Mouse (Mus musculus): ENCODE results near the gene Cyp1b1.

Cyp1b1 gene

GRCm38 (mm10) chr17:79714368-79714895 is 429 bp downstream of the Cyp1b1 start:
- in situ Hi-C loops (cut with MseI, MboI): loop anchor here in 1 of 2 experiments (25.0 kb wide), 1 partner anchor 298 kb away; no protein-coding TSS in a partner anchor

GRCm38 (mm10) chr17:79713643-79714367 is 1.1 kb downstream of the Cyp1b1 start:
- in situ Hi-C loops (cut with MseI, MboI): loop anchor here in 1 of 2 experiments (25.0 kb wide), 1 partner anchor 298 kb away; no protein-coding TSS in a partner anchor

- in situ Hi-C loops (cut with MseI, MboI): loop anchor here in 1 of 2 experiments (25.0 kb wide), 1 partner anchor 299 kb away; no protein-coding TSS in a partner anchor
These were observed 1.6 kb downstream of the Cyp1b1 start for GRCm38 (mm10) chr17:79713276-79713642.

- in situ Hi-C loops (cut with MseI, MboI): loop anchor here in 1 of 2 experiments (25.0 kb wide), 1 partner anchor 300 kb away; no protein-coding TSS in a partner anchor
These were observed 2.3 kb downstream of the Cyp1b1 start for GRCm38 (mm10) chr17:79712536-79712935.

GRCm38 (mm10) chr17:79711944-79712343 is 2.9 kb downstream of the Cyp1b1 start:
- in situ Hi-C loops (cut with MseI, MboI): loop anchor here in 1 of 2 experiments (25.0 kb wide), 1 partner anchor 300 kb away; no protein-coding TSS in a partner anchor

GRCm38 (mm10) chr17:79710246-79710842 is 4.5 kb downstream of the Cyp1b1 start:
- in situ Hi-C loops (cut with MseI, MboI): loop anchor here in 1 of 2 experiments (25.0 kb wide), 1 partner anchor 302 kb away; no protein-coding TSS in a partner anchor

GRCm38 (mm10) chr17:79709718-79710117 is 5.1 kb downstream of the Cyp1b1 start:
- in situ Hi-C loops (cut with MseI, MboI): loop anchor here in 1 of 2 experiments (25.0 kb wide), 1 partner anchor 303 kb away; no protein-coding TSS in a partner anchor

GRCm38 (mm10) chr17:79708168-79708567 is 6.7 kb downstream of the Cyp1b1 start:
- in situ Hi-C loops (cut with MseI, MboI): loop anchor here in 1 of 2 experiments (25.0 kb wide), 1 partner anchor 304 kb away; no protein-coding TSS in a partner anchor

- in situ Hi-C loops (cut with MseI, MboI): loop anchor here in 1 of 2 experiments (25.0 kb wide), 1 partner anchor 306 kb away; no protein-coding TSS in a partner anchor
These were observed 9.0 kb downstream of the Cyp1b1 start for GRCm38 (mm10) chr17:79705671-79706455.

- in situ Hi-C loops (cut with MseI, MboI): loop anchor here in 1 of 2 experiments (25.0 kb wide), 1 partner anchor 311 kb away; no protein-coding TSS in a partner anchor
These were observed 14.0 kb downstream of the Cyp1b1 start for GRCm38 (mm10) chr17:79700871-79701270.

GRCm38 (mm10) chr17:79699197-79699596 is 15.7 kb downstream of the Cyp1b1 start:
- in situ Hi-C loops (cut with MseI, MboI): loop anchor here in 1 of 2 experiments (10.0 kb wide), 1 partner anchor 136 kb away; no protein-coding TSS in a partner anchor

- in situ Hi-C loops (cut with MseI, MboI): loop anchor here in 1 of 2 experiments (10.0 kb wide), 1 partner anchor 139 kb away; no protein-coding TSS in a partner anchor
These were observed 19.3 kb downstream of the Cyp1b1 start for GRCm38 (mm10) chr17:79695541-79695940.

- in situ Hi-C loops (cut with MseI, MboI): loop anchor here in 1 of 2 experiments (10.0 kb wide), 1 partner anchor 140 kb away; no protein-coding TSS in a partner anchor
These were observed 19.8 kb downstream of the Cyp1b1 start for GRCm38 (mm10) chr17:79695106-79695505.

GRCm38 (mm10) chr17:79670837-79671236 is 44.0 kb downstream of the Cyp1b1 start:
- in situ Hi-C loops (cut with MseI, MboI): no loop called here

GRCm38 (mm10) chr17:79664106-79664417 is 50.8 kb downstream of the Cyp1b1 start:
- in situ Hi-C loops (cut with MseI, MboI): loop anchor here (5.0 to 10.0 kb wide), 2 partner anchors 168 to 171 kb away; no protein-coding TSS in a partner anchor

- in situ Hi-C loops (cut with MseI, MboI): loop anchor here (5.0 to 10.0 kb wide), 2 partner anchors 169 to 171 kb away; no protein-coding TSS in a partner anchor
These were observed 51.3 kb downstream of the Cyp1b1 start for GRCm38 (mm10) chr17:79663393-79664105.

- in situ Hi-C loops (cut with MseI, MboI): loop anchor here (5.0 to 10.0 kb wide), 2 partner anchors 170 to 173 kb away; no protein-coding TSS in a partner anchor
These were observed 53.0 kb downstream of the Cyp1b1 start for GRCm38 (mm10) chr17:79661848-79662247.

- in situ Hi-C loops (cut with MseI, MboI): loop anchor here (5.0 to 10.0 kb wide), 2 partner anchors 171 to 173 kb away; no protein-coding TSS in a partner anchor
These were observed 53.5 kb downstream of the Cyp1b1 start for GRCm38 (mm10) chr17:79661387-79661786.

- in situ Hi-C loops (cut with MseI, MboI): no loop called here
These were observed 56.0 kb downstream of the Cyp1b1 start for GRCm38 (mm10) chr17:79658863-79659262.

- in situ Hi-C loops (cut with MseI, MboI): no loop called here
These were observed 56.4 kb downstream of the Cyp1b1 start for GRCm38 (mm10) chr17:79658452-79658851.
